Mouse (Mus musculus) lung, embryonic 16.5 days (tissue): ENCODE data around the gene Rock2. TPM values are rescaled to one million over a fixed set of nuclear protein-coding genes. Genes with fewer than 3 reads are reported as not detected.

ENCODE experiments used
- ATAC-seq: fragments of 200-750 bp; cut with Nextera tagmentation; 2 replicates; pipeline ENCODE4 v1.8.0; 2017; ENCODE audit warnings: low read depth, mild to moderate bottlenecking, moderate library complexity
- H3K27ac ChIP-seq: fragments of 300-500 bp; sonication (generic); 2 replicates; pipeline ENCODE4 v1.5.1; 2014; ENCODE audit warnings: mild to moderate bottlenecking, control low read depth, low read length
- H3K27me3 ChIP-seq: fragments of 300-500 bp; sonication (generic); 2 replicates; pipeline ENCODE4 v1.6.1; 2014; ENCODE audit warnings: low read depth, low read length, mixed read lengths; ENCODE audit not compliant: control insufficient read depth, insufficient read depth
- H3K36me3 ChIP-seq: fragments of 300-500 bp; sonication (generic); 2 replicates; pipeline ENCODE4 v1.6.1; 2014; ENCODE audit warnings: low read length; ENCODE audit not compliant: control insufficient read depth, insufficient read depth
- H3K4me1 ChIP-seq: fragments of 300-500 bp; sonication (generic); replicated peaks from 2 replicates; pipeline ENCODE4 v1.6.1; 2014; ENCODE audit warnings: low read length, mixed read lengths; ENCODE audit not compliant: control insufficient read depth, insufficient read depth
- H3K4me2 ChIP-seq: fragments of 300-500 bp; sonication (generic); 2 replicates; pipeline ENCODE4 v1.6.1; 2014; ENCODE audit warnings: low read depth, low read length, control low read depth
- H3K4me3 ChIP-seq: fragments of 300-500 bp; sonication (generic); 2 replicates; pipeline ENCODE4 v1.5.1; 2014; ENCODE audit warnings: mild to moderate bottlenecking, low read length, control low read depth
- H3K9ac ChIP-seq: fragments of 300-500 bp; sonication (generic); 2 replicates; pipeline ENCODE4 v1.6.1; 2014; ENCODE audit warnings: low read length, control low read depth
- H3K9me3 ChIP-seq: fragments of 300-500 bp; sonication (generic); 2 replicates; pipeline ENCODE4 v1.6.1; 2016; ENCODE audit warnings: low read length; ENCODE audit not compliant: control insufficient read depth
- WGBS: fragments of 180-500 bp; shearing (Covaris S2); extraction: QIAGEN DNeasy Blood & Tissue Kit; methylation state at CpG from one replicate; pipeline ENCODE4 v1.1.7; 2014; 5-methylcytosine and 5-hydroxymethylcytosine counted together
- polyA plus RNA-seq: library from polyadenylated mRNA; unstranded; fragments of >200 nt; fragmentation: Nextera tagmentation; extraction: Ambion mirVana; gene quantifications from 2 replicates; pipeline ENCODE4 v1.2.1, GENCODE M21; 2015

The Rock2 gene
- polyA plus RNA-seq, 1 experiment from 2014 or later = 15.3 TPM

DNA sequence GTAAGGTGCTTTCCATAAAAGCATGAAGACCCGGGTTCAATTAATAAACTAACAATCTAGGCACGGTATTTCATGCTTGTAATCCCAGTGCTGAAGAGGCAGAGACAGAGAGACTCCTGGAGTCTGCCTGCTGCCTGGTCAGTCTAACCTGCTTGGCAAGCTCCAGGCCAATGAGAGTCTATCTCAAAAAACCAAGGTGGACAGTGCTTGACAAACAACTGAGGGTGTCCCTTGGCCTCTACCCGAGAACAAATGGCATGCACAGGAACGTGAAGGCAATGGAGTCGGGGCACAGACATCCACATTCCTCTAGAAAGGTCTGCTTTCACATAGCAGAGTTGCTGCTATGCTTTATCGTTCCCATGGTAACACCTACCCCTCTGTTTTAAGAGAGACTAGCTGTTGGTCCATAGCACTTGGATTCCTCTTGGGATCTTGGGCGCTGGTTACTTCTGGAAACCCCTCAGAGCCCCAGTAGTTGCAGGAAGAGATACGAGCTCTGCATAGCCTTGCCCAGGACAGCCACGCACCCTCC is 24.8 kb upstream of the Rock2 start:
- no peak; the same call in 1 of the 2 replicates for ATAC-seq
- peak overlapping the region; percentile 26; the same call in 1 of the 2 replicates for H3K4me2 ChIP-seq
- no peaks in the 10 kb centered on the region for H3K9me3 ChIP-seq
- no peaks in the 10 kb centered on the region for H3K36me3 ChIP-seq
- no peak overlapping the region for H3K4me3 ChIP-seq
- H3K9ac ChIP-seq = peak overlapping the region; percentile 12; the same call in 1 of the 2 replicates
- WGBS = 22% methylated on average over 9 of the region's 9 CpGs
- peak overlapping the region; percentile 95 for H3K27ac ChIP-seq
- no peaks in the 10 kb centered on the region for H3K27me3 ChIP-seq
- peaks cover 61% of the 10 kb centered on the region for H3K4me1 ChIP-seq

- Histone ChIP-seq H3K27me3 (no peaks in the 10 kb centered on the region), H3K27ac (peak overlapping the region; percentile 95), H3K4me3 (no peak overlapping the region), H3K9me3 (no peaks in the 10 kb centered on the region), H3K4me1 (peaks cover 67% of the 10 kb centered on the region), H3K36me3 (no peaks in the 10 kb centered on the region), H3K9ac (peak overlapping the region; percentile 12), H3K4me2 (peak overlapping the region; percentile 26; the same call in 1 of the 2 replicates)
- 18% methylated on average over 8 of the region's 8 CpGs for WGBS
- ATAC-seq = peak; percentile 83
Measured at GRCm38 (mm10) chr12:16870405-16871068, 24.2 kb upstream of the Rock2 start.

DNA sequence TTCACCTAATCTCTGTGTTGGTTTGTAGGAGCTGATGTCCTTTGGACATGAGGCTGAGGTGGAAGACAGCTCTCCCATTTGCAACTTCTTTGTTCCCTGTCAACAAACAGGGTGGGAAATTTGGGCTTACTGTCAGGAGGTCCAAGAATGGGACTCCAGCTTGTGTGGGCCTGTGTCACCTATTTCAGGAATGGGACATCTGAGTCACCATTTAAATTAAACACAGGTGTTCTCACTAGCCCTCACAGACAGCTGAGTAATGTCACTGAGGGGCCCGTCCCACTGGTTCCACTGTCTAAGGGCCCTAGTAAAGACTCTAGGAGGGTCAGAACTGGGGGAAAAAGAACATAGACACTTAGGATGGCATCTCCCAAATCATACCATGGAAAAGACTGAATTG is 22.7 kb upstream of the Rock2 start:
- H3K4me1 ChIP-seq = peaks cover 73% of the 10 kb centered on the region
- no peak overlapping the region for H3K27ac ChIP-seq
- H3K36me3 ChIP-seq = no peaks in the 10 kb centered on the region
- H3K27me3 ChIP-seq = no peaks in the 10 kb centered on the region
- no peak overlapping the region for H3K9ac ChIP-seq
- ATAC-seq = no peak
- no peak overlapping the region for H3K4me3 ChIP-seq
- WGBS = 77% methylated on average over 1 of the region's 1 CpGs
- no peaks in the 10 kb centered on the region for H3K9me3 ChIP-seq
- no peak overlapping the region for H3K4me2 ChIP-seq

- WGBS = 39% methylated on average over 7 of the region's 7 CpGs
- Histone ChIP-seq H3K27me3 (no peaks in the 10 kb centered on the region), H3K4me3 (no peak overlapping the region), H3K36me3 (no peaks in the 10 kb centered on the region), H3K4me1 (peaks cover 81% of the 10 kb centered on the region), H3K9ac (peak overlapping the region; percentile 31; the same call in 1 of the 2 replicates), H3K9me3 (no peaks in the 10 kb centered on the region), H3K27ac (peak overlapping the region; percentile 81), H3K4me2 (no peak overlapping the region)
- no peak for ATAC-seq
Measured at GRCm38 (mm10) chr12:16872926-16873464, 21.7 kb upstream of the Rock2 start.

GRCm38 (mm10) chr12:16873549-16873948 is 21.1 kb upstream of the Rock2 start:
- Histone ChIP-seq H3K9me3 (no peaks in the 10 kb centered on the region), H3K9ac (peak overlapping the region; percentile 31; the same call in 1 of the 2 replicates), H3K4me3 (no peak overlapping the region), H3K4me2 (no peak overlapping the region), H3K36me3 (no peaks in the 10 kb centered on the region), H3K27ac (peak overlapping the region; percentile 81), H3K27me3 (no peaks in the 10 kb centered on the region), H3K4me1 (peaks cover 82% of the 10 kb centered on the region)
- WGBS = 41% methylated on average over 7 of the region's 7 CpGs
- ATAC-seq = no peak

DNA sequence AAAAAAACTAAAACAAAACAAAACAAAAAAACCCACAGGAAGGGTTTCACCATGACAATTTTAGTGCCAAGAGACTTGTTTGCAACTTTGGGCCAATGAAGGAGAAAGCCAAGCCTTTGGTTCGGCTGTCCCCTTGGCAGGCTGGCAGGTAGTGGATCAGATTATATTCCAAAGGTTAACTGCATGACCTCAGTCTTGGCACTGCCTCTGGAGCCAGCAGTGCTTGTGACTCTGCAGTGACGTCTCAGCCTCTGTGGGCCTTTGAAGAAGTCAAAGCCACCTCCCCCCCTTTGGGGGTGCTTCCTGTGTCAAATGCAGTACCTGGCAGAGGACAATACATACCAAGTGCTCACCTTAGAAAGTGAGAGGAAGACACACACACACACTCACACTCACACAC is 20.6 kb upstream of the Rock2 start:
- Histone ChIP-seq H3K4me1 (peaks cover 78% of the 10 kb centered on the region), H3K4me3 (no peak overlapping the region), H3K27ac (peak overlapping the region; percentile 81), H3K9me3 (no peaks in the 10 kb centered on the region), H3K27me3 (no peaks in the 10 kb centered on the region), H3K4me2 (no peak overlapping the region), H3K36me3 (no peaks in the 10 kb centered on the region), H3K9ac (no peak overlapping the region; the same call in 1 of the 2 replicates)
- no peak for ATAC-seq
- WGBS = 41% methylated on average over 2 of the region's 2 CpGs

DNA sequence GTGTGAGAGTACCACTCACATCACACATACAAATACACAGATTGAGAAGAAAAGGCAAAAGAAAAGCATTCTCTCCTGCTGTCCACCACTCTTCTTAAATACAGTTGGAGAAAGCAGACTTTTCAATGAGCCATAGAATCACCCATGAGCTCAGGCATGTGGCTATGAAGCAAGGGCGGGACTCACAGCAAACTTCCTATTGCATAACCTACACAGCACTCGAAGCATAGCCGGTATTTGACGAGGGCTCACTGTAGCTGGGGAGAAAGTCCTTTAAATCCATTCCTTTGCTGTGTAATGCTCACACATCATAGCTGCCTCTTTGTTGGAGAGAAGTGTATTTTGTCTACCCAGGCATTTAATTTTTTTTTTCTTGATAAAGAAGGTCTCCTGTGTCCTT is 19.4 kb upstream of the Rock2 start:
- Histone ChIP-seq H3K9me3 (no peaks in the 10 kb centered on the region), H3K9ac (peak overlapping the region; percentile 26; the same call in 1 of the 2 replicates), H3K4me2 (no peak overlapping the region), H3K36me3 (no peaks in the 10 kb centered on the region), H3K4me1 (peaks cover 66% of the 10 kb centered on the region), H3K27ac (peak overlapping the region; percentile 81), H3K4me3 (no peak overlapping the region), H3K27me3 (no peaks in the 10 kb centered on the region)
- 4% methylated on average over 4 of the region's 4 CpGs for WGBS
- peak; percentile 69 for ATAC-seq

- H3K4me3 ChIP-seq = no peak overlapping the region
- H3K27me3 ChIP-seq = no peaks in the 10 kb centered on the region
- 0 out of 2 replicates have a peak, but pooled peaks have one; percentile 6 for ATAC-seq
- no peaks in the 10 kb centered on the region for H3K36me3 ChIP-seq
- no peak overlapping the region for H3K4me2 ChIP-seq
- peak overlapping the region; percentile 81 for H3K27ac ChIP-seq
- peak overlapping the region; percentile 26; the same call in 1 of the 2 replicates for H3K9ac ChIP-seq
- peaks cover 62% of the 10 kb centered on the region for H3K4me1 ChIP-seq
- no peaks in the 10 kb centered on the region for H3K9me3 ChIP-seq
- WGBS = 36% methylated on average over 7 of the region's 7 CpGs
Measured at GRCm38 (mm10) chr12:16875678-16876077, 19.0 kb upstream of the Rock2 start.

- H3K4me1 ChIP-seq = peaks cover 57% of the 10 kb centered on the region
Measured at GRCm38 (mm10) chr12:16876667-16877066, 18.0 kb upstream of the Rock2 start.

More at GRCm38 (mm10) chr12:16876667-16877066, 18.0 kb upstream of the Rock2 start:
- peak overlapping the region; percentile 62 for H3K27ac ChIP-seq
- no peaks in the 10 kb centered on the region for H3K9me3 ChIP-seq
- H3K4me2 ChIP-seq = no peak overlapping the region
- no peaks in the 10 kb centered on the region for H3K36me3 ChIP-seq
- WGBS = 43% methylated on average over 3 of the region's 3 CpGs
- no peaks in the 10 kb centered on the region for H3K27me3 ChIP-seq
- ATAC-seq = no peak
- peak overlapping the region; percentile 29; the same call in 1 of the 2 replicates for H3K9ac ChIP-seq
- no peak overlapping the region for H3K4me3 ChIP-seq
